Comparison of ENCODE assay signal across 8 mouse cellular contexts in the genomic region with DNA sequence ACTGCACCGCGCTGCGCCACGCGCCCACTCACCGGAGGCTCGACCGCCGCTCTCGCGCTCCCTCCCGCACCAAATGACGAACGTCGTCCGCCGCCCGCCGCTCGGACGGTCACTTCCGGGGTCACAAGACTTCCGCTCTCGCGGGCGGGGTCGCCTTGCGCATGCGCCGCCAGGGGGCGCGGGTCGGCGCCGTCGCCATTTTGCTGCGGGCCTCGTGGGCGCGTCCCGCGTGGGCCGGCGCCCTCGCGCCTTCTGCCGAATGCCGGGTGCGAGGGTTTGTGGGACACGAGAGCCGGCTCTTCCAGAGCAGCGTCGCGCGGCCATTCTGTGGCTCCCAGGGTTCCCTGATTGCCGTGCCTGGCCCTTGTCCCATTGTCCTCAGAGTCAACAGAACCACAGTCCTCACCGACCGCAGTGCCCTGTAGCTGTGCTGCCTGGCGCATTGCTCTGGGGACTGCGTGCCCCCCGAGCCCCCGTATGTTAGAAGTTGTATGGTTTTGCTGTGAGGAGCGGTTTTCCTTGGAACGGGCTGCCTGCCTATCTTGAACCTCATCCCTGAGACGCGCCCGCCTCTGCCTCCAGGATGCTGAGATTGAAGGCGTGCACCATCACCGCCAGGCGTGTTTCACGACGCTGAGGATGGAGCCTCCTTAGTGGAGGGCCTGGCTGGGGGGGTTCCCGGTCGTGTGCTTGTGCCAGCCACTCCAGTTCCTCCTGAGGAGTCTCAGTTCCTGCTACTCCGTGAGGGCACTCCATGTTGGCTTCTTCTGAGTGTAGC. TPM values are rescaled to one million over a fixed set of nuclear protein-coding genes. Genes with fewer than 3 reads are reported as not detected.
DNase-seq lines count a peak whose midpoint lies in the region; ATAC-seq and TF ChIP-seq lines count a peak whose summit lies in the region.

Gene Arhgdia, minus strand, starts transcription at position 135 of the 778 bp plus-strand sequence.

- peak; percentile 90 for DNase-seq in ZHBTc4 (ENCODE audit: low read depth, low spot score)
- peak; percentile 92 for DNase-seq in gastrocnemius, postnatal 10 days
- DNase-seq in induced T-regulatory cell, adult 2 months (ENCODE audit: low read depth): peak; percentile 93
- DNase-seq in left cerebral cortex, adult 8-10 months (ENCODE audit: low spot score in 2 of 2): peak; percentile 80 to 88
- peak; percentile 89 for DNase-seq in right cerebral cortex, adult 2 months (ENCODE audit: low spot score in 2 of 2)
- DNase-seq in urinary bladder, postnatal 10 days (ENCODE audit: low spot score): peak; percentile 65

- TF ChIP-seq POLR2A in cortical plate, adult 2 months (IDR thresholded peaks at IDR 0.05; ENCODE audit: extremely low read depth, insufficient read depth, low read length): peak; percentile 82

- peak within 1 kb of the TSS; percentile 88 for H3K27ac ChIP-seq in cortical plate, adult 2 months (ENCODE audit: insufficient read depth, low read length)

- peak within 1 kb of the TSS; percentile 81 for H3K4me3 ChIP-seq in cortical plate, adult 2 months (ENCODE audit: insufficient read depth, low read length)

- peaks cover 2% of the 10 kb centered on the region; the same call in 1 of the 2 replicates for H3K4me1 ChIP-seq in cortical plate, adult 2 months (ENCODE audit: control insufficient read depth, insufficient read depth, low read length)

- ATAC-seq in megakaryocyte, adult 5-6 weeks (ENCODE audit: poor library complexity, severe bottlenecking): peak; percentile 46

- no peak for TF ChIP-seq CTCF in cortical plate, adult 2 months (IDR thresholded peaks at IDR 0.05; ENCODE audit: extremely low read depth, insufficient read depth, low read length)

RNA-seq across cellular contexts. Expression of gene Arhgdia, which starts in this region (rescaled TPM):
- polyA plus RNA-seq in cortical plate, adult 2 months (2012; rRNA removed): 416 and 442 TPM in 2 replicates
- 100 to 1,000 TPM; 163 to 197 TPM for total RNA-seq in gastrocnemius, postnatal 10 days (2021)
- 100 to 1,000 TPM; 307 to 323 (median 320) TPM for total RNA-seq in left cerebral cortex, adult 8-10 months (2022)
- total RNA-seq in megakaryocyte, adult 5-6 weeks (2015): 506 and 521 TPM in 2 replicates
- total RNA-seq in megakaryocyte, adult 5-6 weeks (2017): 226 and 275 TPM in 2 replicates

Comparison
In these comparisons a context has a peak if more than half of its experiments do, and no peak if none do; other contexts are left out.
1. Peak in every context shown above with its lines: DNase-seq, ATAC-seq, H3K4me3 ChIP-seq and H3K27ac ChIP-seq.